Mouse (Mus musculus): ENCODE data around the gene Troap.

The Troap gene

DNA sequence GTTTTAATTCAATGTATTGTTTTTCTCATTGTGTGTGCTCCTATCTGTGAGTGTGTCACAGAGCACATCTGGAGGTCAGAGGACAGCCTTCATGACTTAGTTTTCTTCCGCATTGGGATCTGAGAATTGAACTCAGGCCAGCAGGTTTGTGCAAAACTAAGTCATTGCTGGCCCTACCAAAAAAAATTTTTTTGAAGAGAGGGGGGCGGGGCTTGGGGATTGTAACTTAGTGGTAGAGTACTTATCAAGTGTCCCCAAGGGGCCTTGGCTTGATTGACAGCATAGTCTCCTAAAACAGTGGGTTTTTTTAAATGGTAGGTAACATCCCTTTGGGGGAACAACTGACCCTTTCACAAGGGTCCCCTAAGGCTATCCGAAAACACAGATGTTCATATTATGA lies 36.8 kb downstream of the Troap start:
- CTCF ChIA-PET: no interaction called here

DNA sequence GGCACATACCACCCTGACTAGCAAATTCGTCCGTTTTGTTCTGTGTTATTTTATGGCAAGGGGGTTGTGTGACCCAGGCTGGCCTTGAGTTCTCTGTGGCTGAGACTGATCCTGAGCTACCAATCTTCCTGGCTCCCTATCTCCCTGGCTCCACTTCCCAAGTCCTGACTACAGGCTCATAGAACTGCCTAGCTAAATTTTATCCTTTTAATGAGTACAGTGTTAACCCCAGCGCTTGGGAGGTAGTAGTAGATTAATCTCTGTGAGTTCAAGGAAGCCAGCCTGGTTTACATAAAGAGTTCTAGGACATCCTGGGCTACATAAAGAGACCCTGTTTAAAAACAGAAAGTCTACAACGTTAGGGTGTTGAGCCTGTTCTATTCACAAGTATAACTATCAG lies 37.4 kb downstream of the Troap start:
- CTCF ChIA-PET: no interaction called here

DNA sequence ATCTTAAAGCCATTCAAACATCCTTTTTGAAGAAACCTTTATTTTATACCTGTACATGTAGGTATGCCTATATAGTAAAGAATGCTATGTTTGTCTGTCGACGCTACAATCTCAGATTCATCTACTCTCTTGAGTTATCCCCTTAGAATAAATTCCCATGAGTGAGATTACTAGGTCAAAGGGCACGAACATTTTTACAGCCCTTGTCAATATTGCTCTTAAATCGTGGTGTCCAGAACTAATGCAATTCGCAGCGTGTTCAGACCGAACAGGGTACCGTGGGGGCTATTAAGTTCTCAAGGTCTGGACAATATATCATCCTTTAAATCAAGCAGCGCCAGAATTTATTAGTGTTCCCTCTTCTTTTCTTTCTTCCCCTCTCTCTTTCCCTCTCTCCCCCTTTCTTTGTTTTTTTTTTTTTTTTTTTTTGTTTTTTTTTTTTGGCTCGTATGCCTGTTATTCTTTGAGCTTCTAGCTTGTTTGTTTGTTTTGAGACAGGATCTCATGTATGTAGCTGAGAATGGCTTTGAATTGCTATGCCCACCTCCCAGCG lies 38.5 kb downstream of the Troap start:
- CTCF ChIA-PET: no interaction called here

DNA sequence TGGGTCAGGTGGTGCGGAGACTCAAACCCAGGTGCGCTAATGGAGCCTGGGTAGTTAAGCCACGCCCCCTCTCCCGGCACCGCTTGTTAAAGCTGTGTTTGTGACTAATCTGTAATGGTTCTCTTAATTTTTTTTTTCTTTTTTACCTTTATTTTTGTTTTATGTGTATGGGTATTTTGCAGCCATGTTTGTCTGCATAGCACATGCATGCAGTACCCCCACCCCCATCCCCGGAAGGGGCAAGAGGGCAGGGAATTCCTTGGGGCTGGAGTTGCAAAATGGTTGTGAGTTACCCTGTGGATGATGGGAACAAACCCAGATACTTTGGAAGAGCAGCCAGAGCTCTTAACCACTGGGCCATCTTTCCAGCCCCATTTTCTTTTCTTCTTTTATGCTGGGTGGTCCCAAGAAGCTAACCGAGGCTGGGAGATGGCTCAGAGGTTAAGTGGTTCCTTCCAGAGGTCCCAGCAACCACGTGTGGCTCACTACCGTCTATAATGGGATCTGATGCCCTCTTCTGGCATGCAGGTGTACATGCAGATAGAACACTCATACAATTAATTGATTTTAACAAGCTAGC lies 39.1 kb downstream of the Troap start:
- CTCF ChIA-PET: no interaction called here

DNA sequence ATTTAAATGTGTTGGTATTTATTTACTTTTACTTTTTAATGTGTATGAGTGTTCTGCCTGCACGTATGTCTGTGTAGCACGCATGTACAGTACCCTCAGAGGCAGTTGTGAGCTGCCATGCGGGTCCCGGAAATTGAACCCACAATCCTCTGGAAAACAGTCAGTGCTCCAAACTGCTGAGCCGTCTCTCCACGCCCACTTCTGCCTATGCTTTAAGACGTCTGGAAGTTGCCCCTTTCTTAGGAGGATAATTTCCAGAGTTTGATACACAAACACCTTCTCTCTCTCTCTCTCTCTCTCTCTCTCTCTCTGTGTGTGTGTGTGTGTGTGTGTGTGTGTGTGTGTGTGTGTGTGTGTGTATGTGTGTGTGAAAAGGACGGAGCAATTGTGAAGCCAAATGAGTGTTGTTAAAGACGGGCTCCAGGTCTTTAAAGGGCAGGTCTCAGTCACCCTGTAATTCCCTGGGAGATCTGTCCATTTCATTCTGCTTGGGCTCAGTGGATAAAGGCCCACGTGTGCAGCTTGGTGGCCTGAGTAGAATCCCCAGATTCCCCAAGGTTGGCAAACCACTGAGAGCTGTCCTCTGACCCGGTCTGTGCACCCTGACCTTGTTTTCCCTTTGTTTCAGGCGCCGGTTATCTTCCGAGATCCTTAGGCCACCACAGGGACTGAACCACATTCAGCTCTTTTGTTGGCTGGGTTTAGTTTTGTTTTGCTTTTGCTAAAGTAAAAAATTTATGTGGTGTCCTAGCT lies 40.1 kb downstream of the Troap start:
- CTCF ChIA-PET: no interaction called here

DNA sequence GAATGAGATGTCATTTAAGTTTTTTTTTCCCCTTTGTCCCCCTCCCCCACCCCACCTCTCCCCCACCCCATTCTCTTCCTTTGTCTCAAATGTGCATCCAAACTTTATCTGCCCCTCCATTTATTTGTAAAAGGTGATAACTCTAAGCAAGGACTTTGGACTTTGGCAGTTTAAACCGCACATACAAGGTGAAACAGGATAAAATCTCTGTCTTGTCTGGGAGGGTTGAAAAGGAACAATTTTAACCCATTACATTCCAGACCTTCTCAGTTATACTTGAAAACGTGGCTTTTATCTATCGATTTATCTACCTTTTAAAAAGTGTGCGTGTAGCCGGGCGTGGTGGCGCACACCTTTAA lies 40.7 kb downstream of the Troap start:
- CTCF ChIA-PET: no interaction called here

DNA sequence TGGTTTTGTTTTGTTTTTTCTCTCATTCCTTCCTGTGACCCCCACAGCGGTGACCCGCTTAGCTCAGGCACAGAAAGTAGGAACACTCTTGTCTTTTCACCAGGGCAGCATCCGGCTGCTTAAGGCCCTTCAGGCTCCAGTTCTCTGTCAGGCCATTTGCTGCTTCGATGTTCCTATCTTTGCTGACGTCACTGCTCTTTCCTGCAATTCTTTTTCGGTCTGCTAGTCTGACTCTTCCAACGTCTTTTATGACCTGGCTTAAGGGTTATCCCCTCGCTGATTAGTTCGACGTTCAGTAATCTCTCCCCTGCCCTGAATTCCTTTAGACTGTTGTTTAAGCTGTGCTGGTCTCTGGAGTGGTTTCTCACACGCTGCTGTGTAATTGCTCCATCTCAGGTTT lies 42.2 kb downstream of the Troap start:
- CTCF ChIA-PET: no interaction called here

DNA sequence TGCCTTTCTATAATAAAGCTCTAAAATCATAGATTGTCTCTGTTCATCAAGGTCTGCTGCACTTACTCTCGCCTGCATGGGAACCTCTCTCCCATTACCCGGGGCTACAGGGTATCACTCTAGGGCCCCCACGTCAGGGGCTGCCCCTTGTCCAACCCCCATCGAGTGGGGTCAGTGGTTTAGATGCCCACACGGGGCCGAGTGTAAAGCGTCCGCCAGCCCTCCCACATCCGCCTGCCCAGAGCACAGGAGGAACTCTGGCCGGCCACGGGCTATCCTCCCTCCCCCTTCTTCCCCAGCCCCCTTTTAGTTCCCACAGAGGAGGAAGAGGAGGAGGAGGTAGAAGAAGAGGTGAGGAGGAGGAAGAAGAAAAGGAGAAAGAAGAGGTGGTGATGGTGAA lies 46.4 kb downstream of the Troap start:
- CTCF ChIA-PET: interaction anchor here (0.5 kb wide), 1 partner anchor 26 kb away, joined by 8 read pairs; no protein-coding TSS in a partner anchor

DNA sequence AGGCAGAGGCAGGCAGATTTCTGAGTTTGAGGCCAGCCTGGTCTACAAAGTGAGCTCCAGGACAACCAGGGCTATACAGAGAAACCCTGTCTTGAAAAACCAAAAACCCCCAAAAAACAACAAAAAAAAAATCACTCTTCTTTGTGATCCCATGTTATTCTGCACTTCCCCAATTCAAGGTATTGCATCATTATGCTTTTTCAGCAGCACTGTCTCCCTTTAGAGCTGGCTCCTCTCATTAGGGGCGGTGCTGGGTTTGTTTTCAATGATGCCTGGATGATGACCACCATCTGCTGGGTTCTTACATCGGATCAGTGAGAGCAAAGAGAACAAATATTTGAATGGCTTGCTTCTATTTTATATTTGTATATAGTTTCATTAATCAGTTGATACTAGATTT lies 48.3 kb downstream of the Troap start:
- CTCF ChIA-PET: no interaction called here

DNA sequence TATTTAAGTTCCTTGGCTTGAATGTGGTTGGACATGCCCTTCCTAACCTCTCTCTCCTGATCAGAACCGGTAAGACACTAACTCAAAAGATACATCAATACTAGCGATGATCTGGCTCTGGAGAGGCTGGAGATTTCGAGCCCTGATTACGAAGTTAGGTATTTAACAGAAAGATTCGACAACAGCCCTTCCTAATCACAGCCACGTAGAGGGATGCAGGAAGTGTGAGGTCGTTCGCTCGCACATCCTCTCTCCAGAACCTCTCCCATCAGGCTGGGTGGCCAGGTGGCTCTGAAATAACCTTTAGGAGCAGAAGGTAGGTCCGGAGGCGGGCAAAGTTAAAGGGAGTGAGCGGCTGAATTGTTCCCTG lies 51.3 kb downstream of the Troap start, which contains the start of gene Spats2:
TSS of gene Spats2 (plus strand) at position 206 of the 370 bp plus-strand sequence.
- CTCF ChIA-PET: no interaction called here

DNA sequence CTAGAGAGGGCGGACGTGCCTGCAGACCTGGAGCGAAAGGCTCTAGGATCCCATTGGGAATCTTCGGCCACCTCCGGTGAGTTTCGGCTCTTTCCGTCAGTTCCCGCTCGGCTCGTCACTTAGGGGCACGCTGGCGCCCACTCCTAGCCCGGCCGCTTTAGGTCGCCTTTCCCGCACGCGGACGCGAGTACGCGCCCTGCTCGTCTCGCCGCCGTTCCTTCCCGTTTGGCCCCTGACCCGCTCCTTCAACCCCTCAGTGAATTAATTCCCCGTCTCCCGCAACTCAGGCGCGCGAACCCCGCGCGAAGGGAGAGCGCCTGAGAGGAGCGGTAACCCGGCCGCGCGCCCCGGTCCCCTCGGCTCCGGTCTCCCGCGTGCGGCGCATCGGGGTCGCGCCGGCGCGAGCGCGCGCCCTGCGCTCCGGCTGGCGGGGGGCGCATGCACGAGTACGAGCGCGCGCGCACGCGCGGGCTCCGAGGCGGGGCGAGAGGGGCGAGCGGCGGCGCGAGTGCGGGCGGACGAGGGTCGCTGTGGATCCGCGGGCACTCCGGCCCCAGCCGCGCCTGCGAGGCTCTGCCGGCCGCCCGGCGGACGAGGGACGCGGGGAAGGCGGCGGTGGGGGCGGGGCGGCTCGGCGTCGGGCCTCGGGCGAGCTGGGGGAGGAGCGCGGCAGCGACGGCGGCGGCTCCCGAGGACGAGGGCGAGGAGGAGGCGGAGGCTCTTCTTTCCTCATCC lies 51.9 kb downstream of the Troap start:
- CTCF ChIA-PET: no interaction called here

DNA sequence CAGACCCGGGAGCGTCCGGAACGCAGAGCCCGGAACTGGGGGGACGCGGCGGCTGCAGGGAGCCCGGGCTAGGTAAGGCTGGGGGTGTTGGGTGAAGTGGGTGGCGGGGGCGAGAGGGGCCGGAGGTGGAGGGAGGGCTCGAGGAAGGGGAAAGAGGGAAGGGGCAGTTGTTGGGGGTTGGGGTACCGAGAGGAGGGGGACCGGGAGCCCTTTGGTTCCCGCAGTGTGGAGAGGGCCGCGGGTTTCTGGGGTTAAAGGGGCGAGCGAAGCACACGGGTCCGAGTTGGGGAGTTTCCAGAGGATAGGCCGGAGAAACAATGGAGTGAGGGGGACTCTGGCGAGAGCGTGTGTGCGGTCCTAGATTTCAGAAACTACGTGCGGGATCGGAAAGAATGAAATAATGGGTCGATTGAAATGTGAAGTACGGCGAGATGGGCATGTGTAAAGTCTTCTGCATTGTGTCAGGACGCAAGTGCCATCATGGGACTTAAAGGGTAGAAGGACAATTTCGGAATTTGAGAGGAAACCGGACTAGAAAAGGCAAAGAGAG lies 52.5 kb downstream of the Troap start:
- CTCF ChIA-PET: no interaction called here

DNA sequence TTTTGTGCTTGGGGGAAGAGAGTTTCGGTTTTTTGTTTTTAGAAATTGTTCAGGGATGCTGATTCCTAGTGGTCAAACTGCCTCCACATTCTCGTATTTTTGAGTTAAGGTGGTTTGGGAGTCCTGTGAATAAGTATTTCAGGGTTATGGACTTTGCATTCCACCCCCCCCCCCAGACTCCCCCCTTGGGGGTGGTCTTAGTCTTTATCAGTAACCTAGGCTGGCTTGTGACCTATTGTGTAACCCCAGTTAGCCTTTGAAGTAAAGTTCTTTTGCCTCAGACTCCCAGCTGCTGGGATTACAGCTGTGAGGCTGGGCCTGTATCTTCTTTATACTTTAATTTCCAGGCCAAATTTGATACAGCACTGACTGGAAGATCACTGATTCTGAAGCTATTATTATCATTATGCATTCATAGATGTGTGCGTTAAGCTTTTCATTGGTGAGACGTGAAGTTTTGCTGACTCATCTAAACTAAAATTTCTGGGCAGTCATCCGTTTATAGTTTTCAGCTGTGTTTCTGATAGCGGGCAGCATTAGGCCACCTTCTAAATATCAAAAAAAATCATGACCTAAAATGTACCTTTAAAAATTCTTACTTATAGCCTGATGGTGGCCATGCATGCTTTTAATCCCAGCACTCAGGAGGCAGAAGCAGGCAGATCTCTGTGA lies 53.6 kb downstream of the Troap start:
- CTCF ChIA-PET: no interaction called here

DNA sequence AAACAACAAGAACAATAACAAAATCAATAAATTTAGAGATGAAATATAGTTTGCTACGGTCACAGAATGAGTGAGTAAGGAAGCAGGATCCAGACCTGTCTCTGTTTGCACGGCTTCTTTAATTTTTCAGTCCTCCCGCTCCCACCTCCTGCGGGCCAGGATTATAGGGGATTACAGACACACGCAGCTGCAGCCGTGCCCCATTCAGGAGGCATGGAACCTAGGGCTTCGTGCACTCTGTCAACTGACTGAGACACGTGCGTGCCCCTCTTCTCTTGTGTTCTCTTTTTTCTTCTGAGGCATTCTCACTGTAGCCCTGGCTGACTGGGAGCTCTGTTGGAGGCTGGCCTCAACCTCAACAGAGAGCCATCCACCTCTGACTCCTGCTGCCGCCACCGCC lies 55.1 kb downstream of the Troap start:
- CTCF ChIA-PET: no interaction called here

DNA sequence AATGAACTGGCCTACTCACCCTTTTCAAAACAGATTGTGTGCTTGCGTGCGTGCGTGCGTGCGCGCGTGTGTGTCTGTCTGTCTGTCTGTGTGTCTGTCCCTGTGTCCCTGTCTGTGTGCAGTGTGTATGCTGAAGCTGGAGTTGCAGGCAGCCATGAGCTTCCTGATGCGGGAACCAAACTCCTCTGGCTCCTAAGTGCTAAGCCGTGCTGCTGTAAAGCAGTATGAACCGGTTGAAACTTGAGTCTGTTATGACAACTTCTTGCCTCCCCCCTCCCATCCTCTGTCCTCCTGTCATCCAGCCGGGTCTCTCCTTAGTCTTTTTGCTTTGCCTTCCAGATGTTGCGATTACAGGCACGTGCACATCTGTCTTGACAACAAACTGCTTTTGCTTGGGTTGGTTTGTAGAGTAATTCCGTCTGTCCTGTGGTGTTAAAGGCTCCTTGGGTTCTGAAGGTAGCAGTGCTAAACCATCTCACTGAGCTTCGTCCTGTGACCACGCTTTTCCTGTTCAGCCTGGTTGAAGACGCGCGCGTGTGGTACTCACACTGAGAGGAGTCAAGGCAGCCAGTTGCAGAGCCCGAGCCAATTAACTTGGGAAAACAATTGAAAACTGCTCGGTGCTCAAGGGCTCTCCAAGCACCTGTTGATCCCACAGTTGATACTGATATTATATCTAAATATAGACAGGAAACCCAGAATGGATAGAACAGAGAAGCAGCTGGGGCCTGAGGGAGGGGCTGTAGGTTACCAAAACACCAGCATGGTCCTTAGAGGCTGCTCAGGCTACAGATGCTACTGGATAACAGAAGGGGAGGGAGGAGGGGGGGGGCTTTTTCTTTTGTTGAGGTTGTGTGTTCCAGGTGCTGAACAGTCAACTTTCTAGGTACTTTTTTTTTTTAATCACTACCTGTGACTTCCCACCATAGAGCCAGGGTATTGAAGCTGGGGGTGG lies 55.9 kb downstream of the Troap start:
- CTCF ChIA-PET: interaction anchor here (0.7 kb wide), 1 partner anchor 110 kb away, joined by 4 read pairs; no protein-coding TSS in a partner anchor

All from spleen, embryonic (tissue).